Mouse (Mus musculus): Measurements from ENCODE around the gene Slc17a9. TPM values are rescaled to one million over a fixed set of nuclear protein-coding genes. Genes with fewer than 3 reads are reported as not detected.

Gene Slc17a9
- polyA plus RNA-seq, 1 experiment, result not detected

GRCm38 (mm10) chr2:180700457-180700856, 24.6 kb upstream of the Slc17a9 start:
- 37% methylated on average over 5 of the region's 5 CpGs for WGBS
- Histone ChIP-seq H3K4me1 (ENCODE audit: control insufficient read depth, insufficient read depth, low read length) (peaks cover 2% of the 10 kb centered on the region; the same call in 1 of the 2 replicates), H3K4me3 (ENCODE audit: insufficient read depth, low read depth, low read length) (no peak overlapping the region), H3K27ac (ENCODE audit: insufficient read depth, low read depth, low read length) (no peak overlapping the region)
- TF ChIP-seq CTCF (IDR thresholded peaks at IDR 0.05; ENCODE audit: insufficient read depth, low read depth, low read length), result no peak
- no peak for TF ChIP-seq POLR2A (IDR thresholded peaks at IDR 0.05; ENCODE audit: insufficient read depth, low read depth, low read length)

- TF ChIP-seq POLR2A (IDR thresholded peaks at IDR 0.05; ENCODE audit: insufficient read depth, low read depth, low read length) (no peak), CTCF (IDR thresholded peaks at IDR 0.05; ENCODE audit: insufficient read depth, low read depth, low read length) (no peak)
- peak overlapping the region; percentile 81 for H3K27ac ChIP-seq (ENCODE audit: insufficient read depth, low read depth, low read length)
- H3K4me3 ChIP-seq (ENCODE audit: insufficient read depth, low read depth, low read length), result peak overlapping the region; percentile 83
- WGBS, result 5% methylated on average over 26 of the region's 26 CpGs
- peaks cover 2% of the 10 kb centered on the region; the same call in 1 of the 2 replicates for H3K4me1 ChIP-seq (ENCODE audit: control insufficient read depth, insufficient read depth, low read length)
Measured at GRCm38 (mm10) chr2:180701053-180701766, 23.9 kb upstream of the Slc17a9 start.

GRCm38 (mm10) chr2:180701767-180702621, 23.1 kb upstream of the Slc17a9 start:
- Histone ChIP-seq H3K27ac (ENCODE audit: insufficient read depth, low read depth, low read length) (peak overlapping the region; percentile 81), H3K4me3 (ENCODE audit: insufficient read depth, low read depth, low read length) (peak overlapping the region; percentile 83), H3K4me1 (ENCODE audit: control insufficient read depth, insufficient read depth, low read length) (peaks cover 2% of the 10 kb centered on the region; the same call in 1 of the 2 replicates)
- TF ChIP-seq POLR2A (IDR thresholded peaks at IDR 0.05; ENCODE audit: insufficient read depth, low read depth, low read length) (peak; percentile 60), CTCF (IDR thresholded peaks at IDR 0.05; ENCODE audit: insufficient read depth, low read depth, low read length) (no peak)
- WGBS, result under 1% methylated on average over 66 of the region's 66 CpGs

GRCm38 (mm10) chr2:180702701-180703149, 22.3 kb upstream of the Slc17a9 start:
- Histone ChIP-seq H3K27ac (ENCODE audit: insufficient read depth, low read depth, low read length) (no peak overlapping the region), H3K4me1 (ENCODE audit: control insufficient read depth, insufficient read depth, low read length) (peaks cover 2% of the 10 kb centered on the region; the same call in 1 of the 2 replicates), H3K4me3 (ENCODE audit: insufficient read depth, low read depth, low read length) (peak overlapping the region; percentile 83; the same call in 1 of the 2 replicates)
- WGBS, result 14% methylated on average over 4 of the region's 4 CpGs
- TF ChIP-seq POLR2A (IDR thresholded peaks at IDR 0.05; ENCODE audit: insufficient read depth, low read depth, low read length) (no peak), CTCF (IDR thresholded peaks at IDR 0.05; ENCODE audit: insufficient read depth, low read depth, low read length) (no peak)

GRCm38 (mm10) chr2:180703175-180703574, 21.9 kb upstream of the Slc17a9 start:
- 86% methylated on average over 5 of the region's 5 CpGs for WGBS
- H3K4me1 ChIP-seq (ENCODE audit: control insufficient read depth, insufficient read depth, low read length), result peaks cover 2% of the 10 kb centered on the region; the same call in 1 of the 2 replicates
- no peak overlapping the region for H3K4me3 ChIP-seq (ENCODE audit: insufficient read depth, low read depth, low read length)
- no peak for TF ChIP-seq CTCF (IDR thresholded peaks at IDR 0.05; ENCODE audit: insufficient read depth, low read depth, low read length)
- no peak for TF ChIP-seq POLR2A (IDR thresholded peaks at IDR 0.05; ENCODE audit: insufficient read depth, low read depth, low read length)
- no peak overlapping the region for H3K27ac ChIP-seq (ENCODE audit: insufficient read depth, low read depth, low read length)

GRCm38 (mm10) chr2:180703645-180704359, 21.3 kb upstream of the Slc17a9 start:
- no peak overlapping the region for H3K4me3 ChIP-seq (ENCODE audit: insufficient read depth, low read depth, low read length)
- peaks cover 2% of the 10 kb centered on the region; the same call in 1 of the 2 replicates for H3K4me1 ChIP-seq (ENCODE audit: control insufficient read depth, insufficient read depth, low read length)
- 69% methylated on average over 3 of the region's 3 CpGs for WGBS
- TF ChIP-seq POLR2A (IDR thresholded peaks at IDR 0.05; ENCODE audit: insufficient read depth, low read depth, low read length) (no peak), CTCF (IDR thresholded peaks at IDR 0.05; ENCODE audit: insufficient read depth, low read depth, low read length) (no peak)
- H3K27ac ChIP-seq (ENCODE audit: insufficient read depth, low read depth, low read length), result no peak overlapping the region

- Histone ChIP-seq H3K27ac (ENCODE audit: insufficient read depth, low read depth, low read length) (no peak overlapping the region), H3K4me1 (ENCODE audit: control insufficient read depth, insufficient read depth, low read length) (peaks cover 2% of the 10 kb centered on the region; the same call in 1 of the 2 replicates), H3K4me3 (ENCODE audit: insufficient read depth, low read depth, low read length) (no peak overlapping the region)
- TF ChIP-seq POLR2A (IDR thresholded peaks at IDR 0.05; ENCODE audit: insufficient read depth, low read depth, low read length), result no peak
- TF ChIP-seq CTCF (IDR thresholded peaks at IDR 0.05; ENCODE audit: insufficient read depth, low read depth, low read length), result no peak
- WGBS, result 78% methylated on average over 8 of the region's 8 CpGs
Measured at GRCm38 (mm10) chr2:180704591-180704990, 20.5 kb upstream of the Slc17a9 start.

GRCm38 (mm10) chr2:180705066-180705465, 20.0 kb upstream of the Slc17a9 start:
- TF ChIP-seq CTCF (IDR thresholded peaks at IDR 0.05; ENCODE audit: insufficient read depth, low read depth, low read length) (no peak), POLR2A (IDR thresholded peaks at IDR 0.05; ENCODE audit: insufficient read depth, low read depth, low read length) (no peak)
- H3K27ac ChIP-seq (ENCODE audit: insufficient read depth, low read depth, low read length), result no peak overlapping the region
- H3K4me1 ChIP-seq (ENCODE audit: control insufficient read depth, insufficient read depth, low read length), result peaks cover 2% of the 10 kb centered on the region; the same call in 1 of the 2 replicates
- H3K4me3 ChIP-seq (ENCODE audit: insufficient read depth, low read depth, low read length), result no peak overlapping the region
- WGBS, result 69% methylated on average over 3 of the region's 3 CpGs

Measured in olfactory bulb, adult 2 months (tissue).